Mouse (Mus musculus): Measurements from ENCODE around the gene Pgrmc2. TPM values are rescaled to one million over a fixed set of nuclear protein-coding genes. Genes with fewer than 3 reads are reported as not detected.

Gene Pgrmc2
- 22.8 and 30.2 TPM in 2 replicates for total RNA-seq (2015)
- total RNA-seq (2017): 15.1 and 20.3 TPM in 2 replicates

DNA sequence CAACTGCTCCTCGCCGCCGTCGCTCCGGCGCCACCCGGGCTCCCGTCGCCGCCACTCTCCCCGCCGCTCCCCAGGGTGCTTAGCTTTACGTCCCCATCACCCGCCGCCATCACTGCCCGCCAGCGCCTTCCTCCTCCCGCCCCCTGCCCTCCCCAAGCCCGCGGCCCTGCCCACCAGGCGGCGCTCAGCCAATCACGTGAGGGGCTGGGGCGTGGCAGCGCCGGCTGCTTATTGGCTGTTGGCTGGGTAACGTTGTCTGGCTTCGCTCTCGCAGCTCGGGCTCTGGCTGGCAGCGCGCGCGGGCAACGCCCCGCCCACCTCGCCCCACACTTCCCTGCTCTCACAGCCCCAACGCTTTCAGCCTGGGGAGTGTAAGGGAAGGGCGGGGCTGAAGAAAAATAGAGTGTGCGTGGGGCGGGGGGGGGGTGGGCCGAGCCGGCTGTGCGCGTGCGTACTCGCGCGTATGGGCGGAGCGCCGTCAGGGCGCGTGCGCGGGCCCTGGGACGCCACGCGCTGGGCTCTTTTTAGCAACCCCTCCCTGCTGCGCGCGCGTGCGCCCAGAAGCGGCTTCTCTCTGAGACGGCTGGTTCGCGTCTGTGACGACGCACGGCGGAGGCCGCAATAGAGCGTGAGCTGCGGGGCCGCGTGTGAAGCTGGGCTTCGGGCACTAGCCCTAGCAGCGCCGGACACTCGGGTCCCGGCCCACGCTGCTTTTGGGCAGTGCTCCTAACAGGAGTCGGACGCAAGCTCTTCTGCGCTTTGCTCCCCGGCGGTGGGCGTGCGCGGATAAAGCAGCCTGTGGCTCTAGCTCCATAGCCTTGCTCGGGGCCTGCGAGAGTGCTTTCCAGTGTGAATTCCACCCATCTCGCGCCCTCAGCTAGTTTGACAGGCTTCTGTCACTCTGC is at the start of gene Pgrmc2:
Gene Pgrmc2 (minus strand): TSS at position 162 of the 905 bp plus-strand sequence.
- ATAC-seq (replicated peaks; ENCODE audit: poor library complexity): peak; percentile 88

DNA sequence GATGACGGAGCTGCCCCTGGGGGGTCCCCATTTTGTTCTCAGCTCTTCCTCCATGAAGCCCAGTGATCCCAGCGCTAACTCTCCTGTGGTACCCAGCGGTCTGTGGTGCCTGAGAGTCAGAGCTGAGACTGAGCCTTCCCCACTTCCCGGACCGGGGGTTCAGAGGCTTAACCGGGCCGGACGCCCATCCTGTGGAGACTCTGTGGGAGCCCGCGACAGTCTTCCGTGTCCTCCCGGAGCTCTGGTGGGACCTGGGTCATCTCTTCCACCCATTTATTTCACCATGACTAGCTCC is 41.1 kb upstream of the Pgrmc2 start:
- 0 out of 2 replicates have a peak, but pooled peaks have one; percentile 26 for ATAC-seq (replicated peaks; ENCODE audit: poor library complexity)

DNA sequence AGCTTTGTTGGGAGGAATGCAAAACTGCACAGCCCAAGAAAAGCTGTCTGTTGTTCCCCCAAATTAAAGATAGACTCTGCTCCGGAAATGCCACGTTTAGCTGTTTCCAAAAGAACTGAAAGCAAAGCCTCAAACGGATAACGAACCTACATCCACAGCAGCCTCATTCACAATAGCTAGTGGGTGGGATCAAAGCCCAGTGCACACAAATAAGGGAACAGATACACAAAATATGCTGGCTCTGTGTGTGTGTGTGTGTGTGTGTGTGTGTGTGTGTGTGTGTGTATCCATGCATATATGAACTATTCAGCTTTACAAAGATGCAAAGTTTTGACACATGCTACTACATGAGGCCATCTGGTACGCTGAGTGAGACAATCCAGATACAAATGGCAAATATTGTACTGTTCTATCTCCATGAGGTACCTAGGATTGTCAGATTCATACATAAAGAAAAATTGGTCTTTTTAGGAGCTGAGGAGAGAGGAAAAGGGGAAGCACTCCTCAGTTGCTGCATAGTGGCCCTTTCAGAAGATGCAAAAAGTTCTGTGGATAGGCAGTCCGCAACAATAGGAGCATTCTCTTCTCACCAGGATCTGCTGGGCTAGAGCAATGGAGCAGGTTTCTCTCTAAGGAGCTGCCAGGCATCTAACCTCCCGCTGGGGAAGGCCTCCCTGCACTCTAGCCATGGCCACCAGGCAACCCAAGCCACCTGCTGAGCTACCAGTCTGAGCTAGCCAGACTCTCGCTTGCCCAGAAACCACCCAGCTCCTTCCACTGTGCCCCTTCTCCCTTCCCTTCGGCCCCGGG is 40.5 kb upstream of the Pgrmc2 start:
- ATAC-seq (replicated peaks; ENCODE audit: poor library complexity): peak; percentile 76

DNA sequence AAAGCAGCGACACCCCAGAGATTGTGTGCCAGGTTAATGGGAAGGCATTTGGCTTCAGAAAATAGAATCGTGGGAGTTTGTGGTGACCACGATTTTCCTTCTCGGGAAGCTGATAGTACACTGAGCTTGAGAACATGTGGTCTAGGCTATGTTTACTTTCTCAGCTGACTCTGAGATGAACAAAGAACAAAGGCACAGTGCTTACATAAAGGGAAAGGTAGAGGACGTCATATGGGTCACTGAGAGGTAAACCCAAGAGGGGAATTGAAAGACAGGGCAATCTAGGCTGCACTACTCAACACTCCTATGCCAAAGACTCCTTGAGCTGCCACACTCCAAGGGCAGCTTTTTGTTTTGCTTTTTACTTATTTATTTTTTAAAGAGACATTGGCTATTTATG is 35.3 kb upstream of the Pgrmc2 start:
- no peak for ATAC-seq (replicated peaks; ENCODE audit: poor library complexity)

DNA sequence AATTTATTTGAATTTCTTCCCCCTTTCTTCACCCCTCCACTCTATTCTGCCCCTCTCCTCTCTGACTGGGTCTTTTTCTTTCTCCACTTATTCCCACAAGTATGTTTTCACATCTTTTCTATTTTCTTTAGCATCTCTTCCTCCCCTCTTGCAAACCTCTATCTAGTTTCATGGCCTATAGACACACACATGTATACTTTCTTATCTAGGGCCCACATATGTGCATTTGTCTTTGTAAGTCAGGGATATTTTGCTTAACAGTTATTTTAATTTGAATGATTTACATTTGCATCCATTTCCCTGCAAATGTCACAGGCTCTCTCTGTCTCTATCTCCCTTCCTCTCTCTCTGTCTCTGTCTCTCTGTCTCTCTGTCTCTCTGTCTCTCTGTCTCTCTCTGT is 34.6 kb upstream of the Pgrmc2 start:
- no peak for ATAC-seq (replicated peaks; ENCODE audit: poor library complexity)

DNA sequence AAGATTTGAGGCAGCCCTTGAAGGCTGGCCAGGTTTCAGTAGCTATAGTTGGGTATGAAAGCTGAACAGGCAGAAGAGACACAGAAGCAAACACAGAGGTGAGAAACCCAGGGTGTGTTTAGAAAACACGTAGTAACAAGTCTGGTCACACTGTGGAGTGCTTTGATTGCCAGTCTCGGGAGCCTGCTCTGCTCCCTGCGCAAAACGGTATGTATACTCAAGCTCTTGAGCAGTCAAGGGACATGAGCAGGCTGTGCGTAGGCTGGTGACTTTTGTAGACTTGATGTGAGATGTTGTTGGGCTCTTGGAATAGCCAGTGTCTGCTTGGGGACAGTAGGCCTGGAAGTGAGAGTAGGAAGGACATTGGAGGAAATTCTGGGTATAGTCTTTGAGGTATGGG is 30.3 kb upstream of the Pgrmc2 start:
- no peak for ATAC-seq (replicated peaks; ENCODE audit: poor library complexity)

DNA sequence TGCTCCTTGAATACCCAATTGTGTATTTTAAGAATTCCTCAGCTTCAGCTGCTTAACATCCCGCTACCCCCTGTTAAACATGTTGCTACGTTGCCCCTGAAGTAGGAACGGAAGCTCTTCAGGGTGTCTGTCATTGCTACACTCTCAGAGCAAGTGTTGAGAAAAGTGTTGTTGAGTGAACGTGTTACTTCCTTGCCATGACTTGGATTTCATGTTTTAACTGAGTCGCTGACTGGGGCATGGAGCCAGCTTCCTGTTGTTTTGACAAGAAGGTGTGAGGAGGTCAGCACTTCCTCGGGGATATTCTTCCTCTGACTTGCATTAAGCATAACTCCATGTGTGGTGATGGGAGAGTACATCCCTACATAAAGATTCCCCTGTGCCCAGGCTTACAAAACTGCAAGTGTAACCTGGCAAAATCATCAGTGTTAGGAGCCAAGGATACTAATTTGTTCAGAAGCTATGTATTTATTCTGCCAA is 25.5 kb upstream of the Pgrmc2 start:
- ATAC-seq (replicated peaks; ENCODE audit: poor library complexity): no peak

DNA sequence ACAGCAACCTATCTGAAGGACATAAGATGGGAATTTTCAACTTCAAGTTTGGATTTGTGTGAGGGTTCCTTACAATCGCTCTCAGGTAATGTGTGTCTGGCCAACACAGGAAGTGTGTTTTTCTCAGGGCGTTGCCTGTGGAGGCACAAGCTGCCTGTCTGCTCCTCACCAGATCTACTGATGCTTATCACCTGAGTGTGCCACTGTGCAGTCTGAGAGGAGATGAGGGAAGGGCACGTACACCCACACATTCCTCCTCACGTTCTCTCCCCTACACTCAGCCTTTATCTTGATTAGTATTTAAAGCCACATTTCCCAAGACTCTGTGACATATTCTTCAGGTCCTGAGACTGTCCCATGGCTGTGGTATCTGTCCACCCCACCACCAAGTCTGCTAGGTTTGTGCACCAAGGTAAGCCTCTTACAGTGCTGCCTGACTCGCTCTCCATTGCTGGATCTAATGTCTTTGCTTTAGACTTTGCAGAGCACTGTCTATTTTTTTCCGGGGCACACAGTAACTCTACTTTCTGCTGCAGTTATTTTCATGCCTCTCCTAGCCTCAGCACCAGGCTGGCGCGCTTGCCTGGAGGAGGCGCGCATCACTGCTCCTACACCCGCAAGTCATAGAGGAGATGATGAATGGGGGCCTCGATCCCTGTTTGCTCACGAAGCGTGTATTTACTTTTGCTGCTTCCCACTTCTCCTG is 24.9 kb upstream of the Pgrmc2 start:
- ATAC-seq (replicated peaks; ENCODE audit: poor library complexity): peak; percentile 69

DNA sequence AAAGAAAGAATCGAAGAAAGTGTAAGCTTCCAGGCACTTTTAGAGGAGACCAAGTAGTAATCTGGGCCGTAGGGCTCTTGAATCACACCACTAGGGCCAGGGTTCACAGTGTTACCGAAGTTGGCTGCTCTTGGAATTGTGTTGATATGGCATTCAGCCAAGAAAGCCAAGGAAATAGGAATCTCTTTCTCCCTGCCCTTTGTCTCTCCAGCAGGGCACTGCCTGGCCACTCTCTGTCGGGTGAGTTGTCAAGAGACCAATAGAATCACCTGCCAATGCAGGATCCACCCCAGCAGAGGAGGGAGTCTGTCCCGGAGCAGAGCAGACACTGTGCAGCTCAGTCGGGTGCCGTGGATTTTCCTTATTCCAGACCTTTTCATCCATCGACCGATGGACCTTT is 19.1 kb upstream of the Pgrmc2 start:
- no peak for ATAC-seq (replicated peaks; ENCODE audit: poor library complexity)

DNA sequence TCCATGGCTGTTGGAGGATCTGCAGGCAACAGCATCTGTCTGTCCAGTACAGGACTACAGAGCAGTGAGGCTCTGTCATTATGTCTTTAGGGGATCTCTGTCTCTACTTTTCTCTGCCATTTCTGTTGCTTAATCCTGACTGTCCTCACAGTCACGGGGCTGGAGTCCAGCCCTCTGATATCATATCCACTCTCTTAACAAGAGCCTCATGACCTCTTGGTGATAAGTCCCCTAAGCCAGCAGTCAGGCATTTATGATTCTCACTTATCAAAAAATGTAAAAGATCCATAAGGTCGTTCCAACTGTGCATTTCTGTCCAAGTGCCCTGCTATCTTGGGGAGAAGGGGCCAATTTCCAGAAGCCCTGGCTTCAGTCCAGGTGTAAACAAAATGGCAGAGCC is 17.3 kb upstream of the Pgrmc2 start:
- ATAC-seq (replicated peaks; ENCODE audit: poor library complexity): peak; percentile 48

DNA sequence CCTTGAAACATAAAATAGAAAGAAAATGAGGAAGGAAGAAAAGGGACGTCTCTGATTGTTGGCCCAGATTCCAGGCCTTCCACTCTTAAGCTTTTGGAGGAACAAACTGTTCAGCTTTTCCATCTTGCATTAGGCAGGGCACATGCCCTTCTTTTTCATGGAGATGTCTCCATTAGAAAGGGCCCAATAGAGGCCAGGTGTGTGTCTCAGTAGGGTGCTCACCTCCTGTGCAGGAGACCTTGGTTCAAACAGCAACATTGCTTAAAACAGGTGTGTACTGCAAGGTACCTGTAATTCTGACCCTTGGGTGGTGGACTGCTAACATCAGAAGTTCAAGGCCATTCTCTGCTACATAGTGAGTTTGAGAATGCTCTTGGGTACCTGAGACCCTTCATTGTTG is 16.8 kb upstream of the Pgrmc2 start:
- ATAC-seq (replicated peaks; ENCODE audit: poor library complexity): no peak

DNA sequence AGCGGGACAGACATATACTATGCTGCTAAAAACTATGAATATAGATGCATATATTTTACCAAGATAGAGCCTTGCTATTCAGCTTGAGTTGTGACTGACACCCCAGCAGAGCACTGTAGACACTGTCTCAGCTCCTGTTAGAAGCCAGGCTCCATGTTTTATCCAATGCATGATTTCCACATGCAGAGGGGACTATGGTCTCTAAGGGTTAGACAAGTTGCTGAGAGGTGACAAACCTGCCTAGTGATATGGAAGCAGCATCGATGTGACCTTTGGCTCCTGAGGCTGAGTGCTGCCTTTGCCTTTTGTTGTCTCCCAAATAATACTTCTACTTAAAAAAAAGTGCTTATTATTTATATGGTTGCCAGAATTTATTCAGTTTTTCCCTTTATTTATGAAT is 10.4 kb upstream of the Pgrmc2 start:
- no peak for ATAC-seq (replicated peaks; ENCODE audit: poor library complexity)

DNA sequence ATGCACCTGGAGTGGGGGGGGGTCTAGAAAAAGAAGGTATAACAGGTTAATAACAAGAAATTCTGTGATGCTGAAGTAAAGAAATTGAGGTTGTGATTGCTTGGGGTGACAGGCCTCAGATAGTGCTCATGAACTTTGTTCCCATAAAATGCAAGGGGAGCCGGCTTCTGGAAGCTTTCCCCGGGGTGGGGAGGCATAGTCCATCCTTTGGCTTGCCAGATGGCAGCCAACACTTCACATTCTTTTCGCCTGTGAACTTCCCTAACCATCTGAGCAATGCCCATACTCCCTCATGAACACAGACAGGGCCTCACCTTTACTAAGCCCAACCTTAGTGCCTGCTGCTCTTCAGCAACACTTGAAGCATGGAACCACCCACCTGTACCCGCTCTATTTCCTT is 9.5 kb upstream of the Pgrmc2 start:
- no peak for ATAC-seq (replicated peaks; ENCODE audit: poor library complexity)

DNA sequence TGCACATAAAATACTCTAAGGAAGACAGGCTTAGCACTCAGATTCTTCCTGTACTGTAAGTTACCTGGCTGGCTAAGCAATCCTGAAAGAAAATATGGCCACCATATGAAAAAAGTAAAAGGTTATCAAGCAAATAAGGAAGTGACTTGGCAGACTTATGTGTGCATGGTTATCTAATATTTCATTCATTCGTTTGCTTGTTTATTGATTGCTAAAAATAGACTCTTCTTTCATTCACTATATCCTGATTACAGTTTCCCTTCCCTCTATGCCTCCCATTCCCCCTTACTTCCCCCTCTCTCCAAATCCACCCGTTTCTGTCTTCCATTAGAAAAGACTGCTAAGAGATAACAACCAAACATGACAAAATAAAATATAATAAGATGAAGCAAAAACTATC is 8.0 kb upstream of the Pgrmc2 start:
- 0 out of 2 replicates have a peak, but pooled peaks have one; percentile 37 for ATAC-seq (replicated peaks; ENCODE audit: poor library complexity)

DNA sequence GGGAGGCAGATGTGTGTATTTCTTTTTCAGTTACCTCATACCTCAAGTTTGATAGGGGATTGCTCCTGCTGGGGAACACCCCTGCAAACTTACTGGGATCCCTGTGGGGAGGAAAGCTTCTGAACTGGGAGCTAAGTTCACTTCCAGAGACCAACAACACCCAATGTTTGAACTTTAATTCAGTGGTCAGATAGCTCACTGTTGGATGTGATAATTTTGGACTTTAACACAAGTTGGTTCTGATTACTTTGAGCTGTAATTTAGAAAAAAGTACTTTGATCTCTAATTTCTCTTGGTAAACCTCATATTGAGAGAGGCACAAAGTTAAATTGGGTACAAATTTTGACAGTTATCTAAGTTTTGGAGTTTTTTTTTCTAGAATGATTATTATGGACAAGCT is 4.2 kb upstream of the Pgrmc2 start:
- no peak for ATAC-seq (replicated peaks; ENCODE audit: poor library complexity)

DNA sequence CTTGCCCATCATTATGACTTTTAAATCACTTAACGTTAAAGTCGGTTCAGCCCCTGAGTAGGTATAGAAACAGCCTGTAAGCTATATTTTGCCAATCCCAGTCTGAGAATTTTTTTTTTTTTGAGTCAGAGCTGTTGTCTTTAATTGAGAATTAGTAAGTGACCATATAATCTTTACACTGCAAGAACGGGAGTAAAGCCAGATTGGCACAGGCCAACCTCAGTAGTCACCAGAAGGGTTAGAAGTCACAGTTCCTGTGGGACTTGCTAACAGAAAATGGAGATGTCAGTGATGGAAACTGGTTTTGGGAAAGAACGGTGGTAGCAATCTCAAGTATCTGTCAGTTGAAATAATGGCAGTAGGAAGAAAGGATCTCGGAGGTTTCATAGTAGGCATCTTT is 1.6 kb upstream of the Pgrmc2 start:
- ATAC-seq (replicated peaks; ENCODE audit: poor library complexity): no peak

DNA sequence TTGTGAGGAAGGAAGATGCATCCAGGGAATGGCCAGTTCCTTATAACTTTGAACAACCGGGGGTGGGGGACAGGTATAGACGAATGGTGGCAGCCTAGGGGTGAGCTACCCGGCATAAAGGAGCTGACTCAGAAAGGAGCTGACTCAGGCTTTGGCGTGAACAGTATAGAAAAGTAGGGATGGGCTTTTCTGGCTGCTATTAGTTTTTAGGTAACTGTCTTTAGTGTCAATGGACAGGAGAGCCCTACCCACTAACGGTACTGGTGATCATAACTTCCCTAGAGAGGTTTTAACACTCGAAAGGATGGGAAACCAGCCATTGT is 905 bp upstream of the Pgrmc2 start:
- peak; percentile 14; the same call in 1 of the 2 replicates for ATAC-seq (replicated peaks; ENCODE audit: poor library complexity)

DNA sequence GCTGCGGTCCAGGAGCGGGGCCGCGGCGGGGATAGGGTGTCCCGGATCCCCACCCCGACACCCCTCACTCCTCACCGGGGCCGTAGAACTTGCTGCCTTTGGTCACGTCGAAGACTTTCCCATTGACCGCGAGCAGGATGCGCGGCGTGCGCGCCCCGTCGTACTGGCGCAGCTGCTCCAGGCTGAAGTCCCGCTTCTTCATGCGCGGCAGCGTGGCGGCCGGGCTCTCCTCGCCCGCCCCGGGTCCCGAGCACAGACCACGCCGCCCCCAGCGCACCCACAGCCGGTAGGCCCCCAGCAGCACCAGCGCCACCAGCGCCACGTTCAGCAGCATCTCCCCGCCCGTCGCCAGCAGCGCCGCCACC is 344 bp downstream of the Pgrmc2 start:
- no peak for ATAC-seq (replicated peaks; ENCODE audit: poor library complexity)

DNA sequence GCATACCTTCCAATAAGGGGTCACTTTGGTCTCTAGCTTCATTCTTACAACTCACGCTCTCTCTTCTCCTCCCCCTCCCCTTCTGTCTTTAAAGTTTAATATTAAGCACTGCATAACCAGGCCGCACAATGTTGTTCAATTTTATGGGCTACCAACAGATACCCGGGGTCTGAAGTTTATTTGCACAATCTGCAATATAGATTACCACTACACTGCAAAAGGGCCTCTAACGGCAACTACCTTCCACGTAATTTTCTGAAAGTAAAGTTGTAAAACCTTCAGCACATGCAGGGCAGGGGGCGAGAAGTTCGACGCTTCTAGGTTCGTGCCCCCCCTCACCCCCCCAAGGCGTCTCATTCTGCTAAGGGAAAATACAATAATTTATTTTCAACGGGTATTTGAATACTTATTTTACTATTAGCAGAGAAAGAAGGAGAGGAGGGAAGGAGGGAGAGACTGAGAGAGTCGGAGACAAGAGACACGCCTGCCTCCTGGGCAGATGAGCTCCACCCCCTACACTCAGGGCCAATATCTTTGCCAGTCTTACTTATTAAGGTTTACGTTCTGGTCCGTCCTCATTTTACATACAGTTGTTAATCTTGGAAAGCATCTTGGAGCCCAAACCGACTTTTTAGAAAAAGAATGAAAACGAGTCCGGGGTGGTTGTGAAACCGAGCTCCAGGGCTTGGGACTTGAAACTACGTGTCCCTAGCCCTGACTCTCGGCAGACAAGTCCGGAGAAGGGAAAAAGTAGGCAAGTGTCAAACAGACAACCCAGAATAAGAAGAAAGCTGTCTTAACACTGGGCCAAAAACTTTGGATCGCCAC is 1.2 kb downstream of the Pgrmc2 start:
- peak; percentile 49 for ATAC-seq (replicated peaks; ENCODE audit: poor library complexity)

DNA sequence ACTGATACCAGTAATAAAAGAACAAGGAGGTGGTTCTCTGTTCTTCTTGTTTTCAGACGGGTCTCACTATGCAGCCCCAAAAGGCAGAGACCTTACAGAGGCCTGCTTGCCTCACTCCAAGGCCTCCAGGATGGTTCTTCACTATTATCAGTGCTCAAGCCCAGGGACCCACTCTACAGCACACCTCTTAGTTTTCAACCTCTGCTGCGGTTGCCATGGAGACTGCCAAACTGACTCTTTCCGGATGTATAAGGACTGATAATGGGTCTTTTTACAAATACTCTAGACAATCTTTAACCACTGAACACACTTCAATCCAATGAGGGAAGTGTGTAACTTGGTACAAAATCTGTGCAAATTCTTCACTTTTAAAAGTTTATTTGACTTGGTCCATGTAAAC is 2.1 kb downstream of the Pgrmc2 start:
- no peak for ATAC-seq (replicated peaks; ENCODE audit: poor library complexity)

DNA sequence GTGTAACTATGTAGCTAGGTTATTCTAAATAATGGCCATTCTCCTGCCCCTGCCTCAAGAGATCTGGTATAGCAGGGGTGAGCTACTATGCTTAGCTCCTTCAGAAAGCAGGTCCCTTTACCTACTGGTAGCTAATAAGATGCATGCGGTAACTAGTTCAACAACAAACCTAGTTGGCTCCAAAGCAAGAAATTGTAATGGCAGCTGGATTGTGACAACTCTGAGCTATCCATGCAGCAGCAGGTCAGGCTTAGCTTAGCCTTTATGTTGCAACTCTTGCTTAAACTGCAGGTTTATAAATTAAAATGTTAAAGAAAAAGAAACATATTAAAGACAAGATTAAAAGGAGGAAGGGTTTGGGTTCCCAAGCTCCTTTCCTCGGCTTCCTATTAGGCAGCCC is 4.2 kb downstream of the Pgrmc2 start:
- no peak for ATAC-seq (replicated peaks; ENCODE audit: poor library complexity)
